Mouse (Mus musculus) embryo, embryonic 10 days (tissue): ENCODE data around the gene Tnfaip8l1.

ENCODE experiments used
- DNase-seq: peaks from one replicate; pipeline ENCODE4 v3.0.0-alpha.2; 2015; ENCODE audit warnings: low spot score

Gene Tnfaip8l1

DNA sequence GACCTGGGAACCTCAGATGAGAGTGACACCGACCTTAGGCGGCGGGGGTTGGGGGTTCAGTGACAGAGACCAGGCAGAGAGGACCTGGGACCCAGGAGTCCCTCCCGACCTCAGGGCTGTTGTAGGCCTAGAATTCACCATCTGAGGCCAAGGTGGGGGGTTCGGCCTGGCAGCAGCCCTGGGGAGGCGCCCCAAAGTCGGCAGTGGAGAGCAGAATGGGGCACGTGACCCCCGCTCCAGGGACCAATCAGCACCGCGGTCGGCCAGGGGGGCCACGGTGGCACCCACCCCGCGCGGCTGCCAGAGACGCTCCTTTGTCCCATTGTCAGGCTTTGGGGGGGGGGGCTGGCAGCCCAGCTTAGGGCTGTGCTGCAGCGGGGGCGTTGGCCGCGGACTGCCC lies 22.9 kb upstream of the Tnfaip8l1 start:
- DNase-seq, result no peak

DNA sequence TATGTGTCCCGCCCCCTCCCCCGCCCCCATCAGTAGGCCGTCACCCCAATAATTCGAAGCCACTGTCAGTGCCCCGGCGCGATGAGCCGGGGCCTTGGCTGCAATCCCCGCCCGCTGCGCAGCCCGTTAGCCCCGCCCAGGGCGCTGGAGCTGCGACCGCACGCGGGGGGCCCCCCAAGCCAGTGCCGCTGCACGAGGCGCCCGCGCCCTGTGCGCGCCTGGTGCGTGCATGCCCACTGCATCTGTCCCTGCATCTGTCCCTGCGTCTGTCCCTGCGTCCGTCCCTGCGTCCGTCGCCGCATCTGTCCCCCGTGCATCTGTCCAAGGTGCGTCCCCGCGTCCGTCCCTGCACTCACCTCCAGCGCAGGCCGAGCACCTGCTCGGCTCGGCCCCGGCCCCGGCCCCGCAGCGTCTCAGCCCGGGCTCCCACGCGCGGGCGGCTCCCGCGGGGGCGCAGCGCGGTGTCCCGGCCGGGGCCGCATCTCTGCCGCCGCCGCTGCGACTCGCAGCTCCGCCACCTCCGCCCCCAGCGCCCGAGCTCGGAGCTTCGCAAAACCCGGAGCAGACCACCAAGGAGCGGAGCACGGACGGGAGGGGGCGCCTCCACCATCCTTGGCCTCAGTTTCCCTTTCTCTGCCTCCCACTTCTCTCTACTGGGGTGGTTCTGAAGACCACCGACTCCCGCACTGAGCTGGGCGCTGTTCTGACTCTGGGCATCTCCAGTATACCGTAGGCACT lies 22.2 kb upstream of the Tnfaip8l1 start, which contains the start of gene Sema6b:
Sema6b (minus strand) TSS at position 486 of the 738 bp plus-strand sequence.
- DNase-seq, result peak; percentile 78

- DNase-seq, result peak; percentile 68
Measured at GRCm38 (mm10) chr17:56141702-56142605, 20.3 kb upstream of the Tnfaip8l1 start.

GRCm38 (mm10) chr17:56144546-56144945 lies 17.7 kb upstream of the Tnfaip8l1 start:
- DNase-seq, result no peak

- DNase-seq, result no peak
Measured at GRCm38 (mm10) chr17:56146131-56146530, 16.1 kb upstream of the Tnfaip8l1 start.

DNA sequence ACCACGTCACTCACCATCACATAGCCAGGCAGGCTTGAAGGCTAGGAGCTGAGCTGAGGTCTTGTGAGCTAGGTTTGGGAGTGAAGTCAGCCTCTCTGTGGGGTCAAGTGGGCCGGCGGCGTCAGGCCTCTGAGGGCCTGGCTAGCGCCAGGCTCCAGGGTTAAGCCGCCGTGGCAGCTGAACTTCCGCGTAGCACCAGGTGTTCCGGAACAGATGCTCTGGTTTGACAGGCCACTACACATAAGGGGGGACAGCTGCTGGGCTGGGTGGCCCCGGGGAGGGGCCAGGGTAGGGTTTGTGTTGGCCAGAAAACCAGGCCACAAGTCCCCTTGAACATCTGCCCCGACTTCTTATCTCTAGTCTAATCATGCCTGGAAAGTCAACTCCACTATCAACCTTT lies 14.9 kb upstream of the Tnfaip8l1 start:
- DNase-seq, result no peak

DNA sequence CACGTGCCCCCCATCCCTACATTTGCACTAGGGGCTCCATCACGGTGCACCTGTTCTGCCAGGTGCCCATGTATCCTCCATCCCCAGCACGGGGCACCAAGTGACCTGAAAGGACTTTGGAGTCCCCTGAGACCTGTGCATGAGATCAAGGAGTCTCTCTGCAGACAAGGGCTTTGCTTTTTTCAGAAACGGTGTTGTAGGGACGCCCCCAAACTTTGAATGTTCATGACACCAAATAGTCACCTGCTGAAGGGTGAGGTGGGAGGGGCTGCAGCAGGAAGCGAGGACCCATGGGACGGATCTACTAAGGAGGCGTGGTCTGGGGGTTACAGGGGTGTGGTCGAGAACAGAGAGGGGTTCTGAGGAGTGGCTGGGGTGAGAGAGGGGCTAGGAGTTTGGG lies 14.0 kb upstream of the Tnfaip8l1 start:
- DNase-seq, result no peak

DNA sequence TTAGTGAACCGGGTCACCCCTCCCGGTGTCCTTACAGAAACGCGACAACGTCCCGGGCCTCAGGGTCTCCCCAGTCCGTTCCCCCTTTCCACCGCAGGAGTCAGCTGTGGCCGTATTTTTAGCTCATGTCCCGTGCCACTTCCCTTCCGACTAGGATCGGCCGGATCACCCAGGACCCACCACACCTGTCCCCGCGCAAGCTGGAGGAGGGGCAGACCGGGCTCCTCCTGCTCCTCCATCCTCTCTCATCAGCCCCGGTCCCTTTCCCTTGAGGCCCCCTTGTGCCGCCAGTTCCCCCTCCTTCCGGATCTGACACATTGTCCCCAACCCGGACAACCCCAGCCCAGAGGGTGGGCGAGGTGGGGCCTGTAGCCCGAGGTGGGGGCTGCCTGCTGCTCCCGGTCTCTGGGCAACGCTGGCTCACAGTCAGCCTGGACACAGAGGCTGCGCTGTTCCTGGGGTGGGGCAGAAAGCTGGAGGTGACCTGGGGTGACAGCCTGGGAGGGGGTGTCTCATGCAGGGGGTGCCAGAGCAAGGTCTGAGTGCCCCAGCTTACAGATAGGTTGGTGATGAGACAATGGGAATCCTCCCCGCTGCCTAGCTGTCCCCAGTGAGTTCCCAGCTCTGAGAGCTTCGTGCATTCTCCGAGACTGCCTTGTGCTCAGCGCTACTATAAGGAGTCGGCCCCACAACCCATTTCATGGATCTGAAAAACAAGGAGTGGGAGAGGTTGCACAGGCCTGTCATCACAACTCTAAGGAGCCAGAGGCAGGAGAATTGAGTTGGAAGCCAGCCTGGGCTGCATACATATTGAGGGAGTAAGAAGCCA lies 13.3 kb upstream of the Tnfaip8l1 start:
- no peak for DNase-seq

GRCm38 (mm10) chr17:56149897-56150296 lies 12.4 kb upstream of the Tnfaip8l1 start:
- DNase-seq, result no peak

GRCm38 (mm10) chr17:56153643-56154042 lies 8.6 kb upstream of the Tnfaip8l1 start:
- DNase-seq, result peak; percentile 61

- DNase-seq, result peak; percentile 77
Measured at GRCm38 (mm10) chr17:56159729-56160128, 2.5 kb upstream of the Tnfaip8l1 start.

- no peak for DNase-seq
Measured at GRCm38 (mm10) chr17:56163523-56164102, 1.3 kb downstream of the Tnfaip8l1 start.

DNA sequence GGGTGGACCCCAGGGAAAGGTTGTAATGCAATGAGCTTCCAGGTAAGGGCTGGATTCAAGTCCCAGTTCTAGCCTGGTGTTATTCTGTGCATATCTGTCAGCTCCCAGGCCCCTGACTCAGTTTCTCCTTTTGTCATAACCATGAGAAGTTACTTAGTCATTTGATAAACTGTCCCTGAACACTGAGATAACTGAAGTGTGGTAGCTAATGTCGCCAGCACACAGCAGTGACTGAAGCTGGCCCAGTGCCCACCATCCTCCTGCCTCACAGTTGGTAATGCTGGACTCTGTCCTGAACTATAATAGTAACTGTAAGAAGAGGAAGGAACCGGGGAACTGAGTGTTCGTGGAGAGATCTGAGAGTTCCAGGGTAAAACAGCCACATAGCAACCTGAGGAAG lies 2.2 kb downstream of the Tnfaip8l1 start:
- no peak for DNase-seq

GRCm38 (mm10) chr17:56165671-56166070 lies 3.4 kb downstream of the Tnfaip8l1 start:
- no peak for DNase-seq

DNA sequence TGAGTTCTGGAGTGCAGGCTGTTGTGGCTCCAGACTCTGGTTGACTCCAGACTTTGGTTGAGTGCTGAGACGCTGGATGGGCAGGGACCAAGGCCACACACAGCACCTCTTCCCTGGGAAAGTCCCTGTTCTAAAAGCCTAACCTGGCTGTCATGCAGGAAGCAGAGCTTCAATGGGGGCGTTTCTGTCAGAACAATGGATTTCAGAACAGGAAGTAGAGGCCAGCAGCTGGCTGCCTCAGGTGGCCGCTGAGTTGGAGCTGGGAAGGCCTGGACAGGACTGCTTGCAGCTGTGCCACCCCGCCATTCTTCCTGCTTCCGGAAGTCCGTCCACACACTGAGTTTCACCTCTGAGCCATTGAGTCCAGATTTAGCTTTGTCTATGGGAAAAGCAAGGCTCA lies 7.6 kb downstream of the Tnfaip8l1 start:
- no peak for DNase-seq

DNA sequence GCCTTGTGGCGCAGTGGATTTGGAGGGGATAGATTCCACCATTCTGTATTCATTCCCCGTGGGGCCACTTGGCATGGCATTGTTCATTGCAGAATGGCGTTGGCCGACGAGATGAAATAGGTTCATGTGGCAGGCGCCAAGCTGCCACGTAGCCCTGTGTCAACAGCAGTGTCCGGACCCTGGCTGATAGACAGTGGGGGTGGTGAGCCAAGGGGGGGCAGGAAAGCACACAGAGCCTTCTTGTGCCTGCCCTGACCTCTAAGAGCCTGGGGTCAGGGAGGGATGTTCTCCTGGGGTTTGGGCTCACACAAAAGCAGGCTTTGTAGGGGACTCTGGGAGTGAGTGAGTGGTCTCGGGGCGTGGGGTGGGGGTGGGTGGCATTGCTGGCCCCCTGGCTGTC lies 8.4 kb downstream of the Tnfaip8l1 start:
- DNase-seq, result peak; percentile 60

- no peak for DNase-seq
Measured at GRCm38 (mm10) chr17:56171456-56171855, 9.2 kb downstream of the Tnfaip8l1 start.

GRCm38 (mm10) chr17:56171881-56172280 lies 9.6 kb downstream of the Tnfaip8l1 start:
- no peak for DNase-seq

GRCm38 (mm10) chr17:56173401-56174046 lies 11.2 kb downstream of the Tnfaip8l1 start:
- DNase-seq, result no peak

DNA sequence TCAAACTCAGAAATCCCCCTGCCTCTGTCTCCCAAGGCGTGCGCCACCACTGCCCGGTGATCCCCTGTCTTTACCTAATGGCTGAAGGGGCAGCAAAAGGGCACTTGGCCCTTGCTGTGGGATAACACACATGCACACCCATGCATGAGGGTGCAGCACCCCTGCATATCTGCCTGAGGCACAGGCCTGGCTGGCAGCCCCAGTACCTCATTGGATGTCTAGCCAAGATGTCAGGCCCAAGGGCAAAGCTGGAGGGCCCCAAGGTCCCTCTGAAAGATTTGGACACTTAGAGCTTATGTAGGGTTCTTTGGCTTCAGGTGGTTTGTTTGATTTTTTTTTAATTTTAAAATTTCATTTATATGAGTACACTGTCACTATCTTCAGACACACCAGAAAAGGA lies 13.1 kb downstream of the Tnfaip8l1 start:
- no peak for DNase-seq

DNA sequence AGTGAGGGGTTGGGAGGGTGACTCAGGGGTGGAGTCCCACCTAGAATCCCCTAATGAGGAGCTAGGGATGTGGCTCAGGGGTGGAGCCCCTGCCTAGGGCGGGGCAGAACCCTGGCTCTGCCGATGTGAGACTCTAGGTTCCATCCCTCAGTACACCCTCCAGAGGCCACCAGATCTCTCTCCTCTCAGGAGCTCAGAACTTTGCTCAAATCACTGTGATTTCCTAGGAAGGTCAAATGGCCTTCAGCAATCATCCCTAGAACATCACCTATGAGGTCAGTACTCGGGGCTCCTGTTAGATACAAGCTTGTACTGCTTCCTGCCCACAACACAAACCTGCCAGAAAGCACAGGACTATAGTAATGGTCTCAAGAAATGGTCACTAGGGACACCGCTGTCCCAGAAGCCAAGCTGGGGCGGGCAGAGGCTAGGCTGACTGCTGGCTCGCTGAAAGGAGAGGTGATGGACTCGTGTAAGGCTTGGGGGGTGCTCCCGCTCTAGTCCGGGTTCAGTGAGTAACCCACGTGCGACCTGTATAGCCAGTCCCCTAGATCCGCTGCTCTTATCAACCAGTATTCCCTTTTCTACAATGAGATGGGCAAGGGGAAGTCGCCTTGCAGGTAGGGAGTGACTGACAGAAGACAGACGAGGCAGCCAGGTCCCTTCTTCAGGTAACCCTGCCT lies 20.8 kb downstream of the Tnfaip8l1 start:
- no peak for DNase-seq
